Mouse (Mus musculus) heart, postnatal 14 days (tissue): ENCODE data around the gene Syne1. TPM values are rescaled to one million over a fixed set of nuclear protein-coding genes. Genes with fewer than 3 reads are reported as not detected.
A peak's percentile ranks its signal among the peaks of the same experiment; 100 is the strongest.

Experiments
- DNase-seq, 2 experiments: peaks; one replicate each; pipeline ENCODE4 v3.0.0; 2021 to 2022
- intact Hi-C: fragments of 180-260 bp; cut with DNase I; formaldehyde crosslinking; loops from one replicate; pipeline ENCODE4 v1.15.1; 2025
- total RNA-seq, 2 experiments: library from RNA; stranded (reverse); gene quantifications; 2 replicates each; pipeline ENCODE4 v1.2.3; 2021

Gene Syne1
- total RNA-seq, 2 experiments from 2014 or later, result 64.3 to 67.6 TPM

DNA sequence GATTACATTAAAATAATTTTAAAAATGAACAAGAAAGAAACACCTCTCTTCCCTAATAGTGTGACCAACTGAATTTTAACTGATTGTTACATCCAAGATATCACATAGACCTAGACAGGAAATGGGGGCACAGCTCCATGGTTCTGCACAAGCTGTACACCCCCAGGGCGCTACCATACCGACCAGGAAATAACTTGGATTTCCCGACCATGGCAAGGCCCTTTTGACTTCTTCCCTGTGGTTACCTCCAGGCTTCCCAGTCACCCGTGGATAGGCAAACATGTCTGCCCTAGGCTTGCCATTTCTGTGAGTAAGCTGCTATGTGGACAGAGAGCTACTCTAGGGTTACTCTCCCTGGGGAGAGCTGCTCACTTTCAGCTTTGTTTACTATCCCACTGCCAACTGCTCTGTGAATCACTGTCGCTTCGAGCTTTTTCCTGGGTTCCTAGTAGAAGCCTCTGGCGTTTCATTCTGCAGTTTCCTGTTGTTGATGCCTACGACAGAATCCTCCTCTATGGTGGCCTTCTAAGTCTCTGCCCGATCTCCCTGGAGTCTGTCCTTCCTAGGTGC lies 373.8 kb downstream of the Syne1 start:
- DNase-seq, result no peak
- intact Hi-C loops, result no loop called here

DNA sequence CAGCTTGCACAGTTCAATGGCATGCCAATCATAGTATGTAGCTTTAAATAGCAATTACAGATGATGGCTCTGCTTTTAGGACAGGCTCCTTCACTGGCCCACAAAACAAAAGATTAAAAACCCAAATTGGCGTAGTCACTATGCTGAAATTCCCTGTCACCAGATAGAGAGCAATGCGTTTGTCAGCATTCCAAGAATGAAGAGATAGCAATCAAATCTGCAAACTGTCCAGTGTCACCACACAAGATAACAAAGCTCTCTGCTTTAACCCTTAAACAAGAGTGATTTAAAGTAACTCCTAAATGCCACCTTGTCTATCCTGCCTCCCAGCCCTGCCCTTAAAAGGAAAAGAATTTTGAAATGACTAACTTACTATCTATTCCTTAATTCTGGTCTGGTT lies 374.9 kb downstream of the Syne1 start:
- intact Hi-C loops, result no loop called here
- DNase-seq, result no peak

DNA sequence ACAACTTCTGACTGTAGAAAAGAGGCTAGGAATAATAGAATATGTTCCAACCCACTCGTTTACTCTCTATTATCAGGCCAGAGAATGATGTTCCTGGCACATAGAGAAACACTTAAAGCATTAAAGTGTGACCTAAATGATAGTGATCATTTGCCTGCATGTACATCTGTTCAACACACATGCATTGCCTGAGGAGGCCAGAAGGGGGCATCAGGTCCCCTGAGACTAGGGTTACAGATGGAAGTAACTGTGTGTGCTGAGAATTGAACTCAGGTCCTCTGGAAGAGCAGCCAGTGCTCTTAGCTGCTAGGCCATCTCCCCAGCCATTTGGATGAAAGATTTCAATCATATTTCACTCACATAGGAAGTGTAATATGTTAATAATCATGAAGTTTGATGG lies 380.9 kb downstream of the Syne1 start:
- intact Hi-C loops, result no loop called here
- DNase-seq, result no peak

DNA sequence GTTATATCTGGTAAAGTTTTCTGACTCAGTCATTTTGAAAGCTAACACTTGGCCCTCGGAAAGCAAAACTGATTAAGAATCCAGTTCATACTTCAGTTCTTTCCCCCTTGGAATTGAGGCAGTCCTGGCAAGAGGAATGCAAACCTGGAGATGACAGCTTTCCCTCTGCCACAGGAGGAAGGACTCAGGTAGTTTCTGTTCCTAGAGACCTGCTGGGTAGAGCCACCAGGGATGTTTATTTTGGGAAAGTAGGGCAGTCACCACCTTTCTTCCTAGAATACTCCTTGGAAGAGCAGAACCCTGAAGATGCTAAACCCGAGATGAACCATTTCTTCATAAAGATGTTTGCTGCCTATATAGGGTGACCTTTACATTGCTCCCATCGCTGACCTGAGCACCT lies 383.8 kb downstream of the Syne1 start:
- no peak for DNase-seq
- intact Hi-C loops, result loop anchor here (10.0 kb wide), 2 partner anchors 573 to 733 kb away; partner anchors contain the start of genes Armt1 and Rmnd1

DNA sequence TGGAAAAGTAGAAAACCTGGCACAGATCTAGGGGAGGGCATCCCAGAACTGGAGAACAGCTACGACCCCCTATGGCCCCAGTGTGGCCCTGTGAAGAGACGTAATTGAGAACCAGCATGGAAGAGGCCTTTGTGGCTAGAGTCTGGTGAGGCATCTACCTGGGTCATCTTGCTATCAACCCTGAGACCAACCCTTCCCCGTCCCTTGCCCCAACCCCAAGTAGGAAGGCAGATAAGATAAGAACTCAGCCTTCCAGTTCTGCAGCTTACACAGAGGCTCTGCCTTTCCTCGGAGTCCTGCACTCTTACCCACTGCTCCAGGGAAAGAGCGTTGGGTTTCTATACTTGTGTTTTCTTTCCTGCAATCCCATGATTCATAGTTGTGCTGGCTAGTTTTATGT lies 385.8 kb downstream of the Syne1 start:
- DNase-seq, result no peak
- intact Hi-C loops, result loop anchor here (10.0 kb wide), 2 partner anchors 571 to 731 kb away; partner anchors contain the start of genes Armt1 and Rmnd1

DNA sequence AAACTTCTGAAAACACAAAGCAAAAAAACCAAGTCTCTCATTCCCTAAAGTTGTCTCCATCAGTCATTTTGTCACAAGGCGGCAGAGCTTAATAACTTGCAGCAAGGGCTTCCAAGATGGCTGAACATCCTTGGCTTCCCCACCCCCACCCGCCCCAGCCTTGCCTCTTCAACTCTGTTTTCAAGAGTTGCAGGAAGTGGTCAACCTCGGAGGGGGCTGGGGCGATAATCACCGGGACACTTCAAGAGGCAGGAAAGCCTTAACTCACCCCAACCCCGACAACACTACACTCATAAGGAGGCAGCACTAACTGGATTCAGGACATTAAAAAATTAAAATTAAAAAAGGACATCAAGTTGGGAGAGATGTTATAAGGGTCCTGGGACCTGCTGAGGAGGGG lies 387.5 kb downstream of the Syne1 start:
- no peak for DNase-seq
- intact Hi-C loops, result loop anchor here (2.0 to 10.0 kb wide), 3 partner anchors 487 to 729 kb away; partner anchors contain the start of genes Armt1 and Rmnd1

DNA sequence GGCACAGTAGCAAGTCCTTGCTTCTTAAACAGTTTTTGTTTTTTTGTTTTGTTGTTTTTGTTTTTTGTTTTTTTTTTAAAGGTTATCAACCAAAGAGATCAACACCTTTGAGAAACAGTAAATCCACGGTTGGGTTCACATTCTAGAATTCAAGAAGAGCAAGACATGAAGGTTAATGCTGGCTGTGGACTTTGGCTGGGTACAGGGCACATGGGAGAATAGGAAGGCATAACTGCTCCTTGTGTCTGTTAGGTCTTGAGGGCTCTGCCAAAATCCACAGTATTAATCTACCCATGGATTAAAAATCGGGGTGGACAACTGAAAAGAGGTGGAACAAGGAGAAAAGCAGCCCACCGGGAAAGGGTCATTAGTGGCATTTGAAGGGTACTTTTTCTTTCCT lies 388.0 kb downstream of the Syne1 start:
- no peak for DNase-seq
- intact Hi-C loops, result loop anchor here (2.0 to 10.0 kb wide), 3 partner anchors 486 to 728 kb away; partner anchors contain the start of genes Armt1 and Rmnd1

DNA sequence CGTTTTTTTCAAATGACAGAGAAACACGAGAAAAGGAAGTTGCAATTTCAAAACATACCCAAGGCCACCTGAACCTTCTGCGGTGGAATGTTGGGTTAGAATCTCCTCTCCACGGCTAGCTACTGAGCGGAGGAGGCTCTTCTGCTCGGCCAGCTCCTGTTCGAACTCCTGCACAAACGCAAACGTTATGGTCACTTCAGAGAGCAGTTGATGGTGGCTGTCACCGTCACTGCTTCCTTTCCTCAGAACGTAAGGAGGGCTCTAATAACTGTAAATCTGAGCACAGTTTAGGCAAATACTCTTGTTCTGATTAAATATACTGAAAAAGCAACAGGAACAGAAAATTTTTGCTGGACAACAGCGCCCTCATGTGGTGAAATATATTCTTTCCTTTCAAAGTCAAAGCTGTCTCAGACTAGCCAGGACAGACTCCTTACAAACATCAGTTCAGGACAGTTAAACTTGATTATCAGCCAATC lies 389.8 kb downstream of the Syne1 start:
- intact Hi-C loops, result loop anchor here (10.0 kb wide), 2 partner anchors 567 to 727 kb away; partner anchors contain the start of genes Armt1 and Rmnd1
- DNase-seq, result peak; percentile 32 to 69

DNA sequence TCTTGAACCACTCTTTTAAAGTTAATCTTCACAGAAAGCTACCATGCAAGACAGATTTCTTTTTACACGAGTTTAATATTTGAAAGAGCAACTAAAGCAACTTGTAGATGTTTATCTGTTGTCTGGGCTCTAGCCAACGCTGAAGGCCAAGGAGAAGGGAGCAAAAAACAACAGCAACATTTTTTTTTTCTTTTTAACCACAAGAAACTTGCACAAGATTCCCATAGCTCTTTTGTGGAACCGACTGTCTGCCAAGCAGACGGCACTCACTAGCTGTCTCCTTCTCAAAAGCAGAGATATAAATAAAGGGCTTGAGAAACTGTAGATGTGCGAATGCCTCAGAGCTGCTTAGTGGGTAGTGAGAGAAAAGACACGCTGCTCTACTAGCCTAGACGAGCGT lies 391.6 kb downstream of the Syne1 start:
- intact Hi-C loops, result loop anchor here (5.0 to 10.0 kb wide), 3 partner anchors 565 to 752 kb away; partner anchors contain the start of genes Armt1 and Rmnd1
- no peak for DNase-seq

DNA sequence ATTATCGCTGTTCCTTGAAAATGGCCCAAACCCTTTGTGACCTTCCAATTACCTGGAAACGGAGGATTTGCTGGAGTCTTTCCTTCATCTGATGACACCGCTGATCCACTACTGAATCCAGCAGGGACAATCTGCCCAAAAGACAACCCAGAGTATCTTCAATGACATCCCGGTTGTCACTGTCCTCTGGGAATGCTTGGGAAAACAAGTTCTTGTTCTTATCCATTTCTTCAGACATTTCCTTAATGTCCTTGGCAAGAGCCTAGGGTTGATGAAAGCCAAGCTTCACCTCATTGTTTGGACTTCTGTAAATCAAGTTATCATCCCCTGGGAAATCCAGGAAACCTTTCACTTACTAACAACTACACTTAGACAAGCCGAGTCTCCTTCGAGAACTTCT lies 398.2 kb downstream of the Syne1 start:
- DNase-seq, result no peak
- intact Hi-C loops, result no loop called here

DNA sequence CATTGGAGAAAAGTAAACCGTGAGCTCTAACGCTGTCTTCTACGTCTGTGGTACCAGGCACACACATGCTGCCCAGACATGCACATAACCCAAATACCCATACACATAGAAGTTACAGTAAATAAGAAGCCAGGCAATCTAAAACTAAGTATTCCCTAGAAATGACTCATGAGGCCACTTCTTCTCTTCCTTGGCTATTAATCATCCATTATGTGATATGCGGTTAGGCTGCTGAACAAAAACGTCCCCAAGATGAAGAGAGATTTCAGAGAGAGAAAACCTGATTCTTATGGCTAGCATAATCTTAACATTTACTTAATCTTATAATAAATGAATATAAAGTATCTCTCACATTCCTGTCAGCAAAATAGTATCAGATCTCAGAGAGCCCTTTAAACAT lies 409.8 kb downstream of the Syne1 start:
- no peak for DNase-seq
- intact Hi-C loops, result no loop called here

DNA sequence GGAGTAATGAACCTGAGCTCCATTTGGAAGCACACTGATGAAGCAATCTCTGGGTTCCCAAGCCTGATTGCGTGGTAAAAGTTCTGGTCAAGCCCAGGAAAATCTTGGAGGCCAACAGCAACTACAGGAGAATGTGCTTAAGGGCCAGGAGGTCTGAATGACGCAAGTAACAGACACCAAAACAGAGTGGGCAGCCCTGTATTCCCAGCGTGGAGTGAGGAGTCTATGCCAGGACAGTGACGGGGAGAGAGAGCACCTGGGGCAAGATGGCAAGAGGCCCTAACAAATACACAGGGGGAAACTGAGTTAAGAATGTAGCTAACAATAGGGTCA lies 411.4 kb downstream of the Syne1 start:
- intact Hi-C loops, result no loop called here

DNA sequence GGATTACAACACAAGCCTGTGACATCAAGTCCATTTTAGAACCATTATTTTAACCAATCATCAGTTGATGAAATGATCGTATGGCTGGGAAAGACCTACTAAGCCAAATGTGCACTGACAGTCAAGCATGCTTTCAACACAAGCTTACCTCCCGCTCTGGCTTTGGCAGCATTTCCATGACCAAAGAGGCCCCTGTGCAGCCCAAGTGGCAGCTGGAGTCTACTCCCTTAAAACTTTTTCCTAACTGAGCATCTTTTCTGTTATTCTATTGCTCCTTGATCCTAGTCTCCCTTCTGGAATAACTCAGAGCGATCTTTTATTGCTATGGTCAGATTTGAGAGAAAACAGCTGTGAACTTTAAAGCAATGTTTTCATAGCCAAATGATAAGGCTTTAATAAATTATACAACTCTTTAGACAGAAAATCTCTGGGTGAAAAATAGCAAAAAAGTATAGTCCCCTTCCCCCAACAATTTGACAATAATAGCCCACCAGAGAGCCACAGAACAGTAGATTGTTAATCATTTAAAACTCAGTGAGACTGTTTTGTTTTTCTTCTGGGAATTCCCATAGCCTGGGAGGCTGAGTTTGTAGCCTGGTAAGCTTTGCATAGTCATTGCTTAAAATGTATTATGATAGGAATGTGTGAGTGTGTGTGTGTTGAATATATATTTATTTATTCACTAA lies 411.9 kb downstream of the Syne1 start:
- DNase-seq, result no peak
- intact Hi-C loops, result no loop called here

More for the DNA sequence above, 411.4 kb downstream of the Syne1 start:
- DNase-seq, result peak; percentile 11 to 15

DNA sequence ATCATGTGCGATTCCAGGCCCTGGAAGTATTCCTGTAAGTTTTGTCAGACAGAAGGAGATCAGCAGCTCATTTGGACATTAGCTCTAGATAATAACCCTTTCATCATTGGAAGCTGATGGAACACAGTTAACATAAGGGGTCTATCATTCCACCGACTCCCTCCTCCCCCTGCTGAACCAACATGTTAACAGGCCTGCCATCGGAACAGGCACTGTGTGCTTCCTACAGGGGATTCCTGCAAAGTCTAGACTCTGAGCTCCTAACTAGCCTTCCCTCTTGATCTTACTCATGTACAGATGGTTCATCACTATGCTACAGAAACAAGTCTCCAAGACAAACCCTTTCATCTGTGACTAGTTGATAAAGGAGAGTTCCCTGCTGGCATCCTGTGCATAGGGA lies 419.2 kb downstream of the Syne1 start:
- DNase-seq, result no peak
- intact Hi-C loops, result no loop called here

DNA sequence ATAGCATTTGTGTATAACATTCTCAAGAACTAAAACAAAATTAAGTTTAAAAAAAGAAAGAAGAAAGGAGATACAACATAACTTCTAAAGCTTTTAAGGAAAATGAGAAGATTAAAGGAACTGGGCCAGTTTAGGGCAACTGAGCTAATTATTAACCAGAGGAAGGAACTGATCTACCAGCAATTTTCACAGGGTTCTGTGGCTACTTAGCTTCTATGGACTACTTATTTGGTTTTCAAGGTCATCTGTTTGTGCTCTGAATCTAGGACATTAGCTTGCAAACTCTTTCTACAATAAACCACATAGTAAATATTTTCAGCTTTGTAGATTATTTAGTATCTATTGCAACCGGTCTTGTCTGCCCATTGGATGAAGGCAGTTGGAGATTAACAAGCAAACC lies 420.8 kb downstream of the Syne1 start:
- no peak for DNase-seq
- intact Hi-C loops, result no loop called here

DNA sequence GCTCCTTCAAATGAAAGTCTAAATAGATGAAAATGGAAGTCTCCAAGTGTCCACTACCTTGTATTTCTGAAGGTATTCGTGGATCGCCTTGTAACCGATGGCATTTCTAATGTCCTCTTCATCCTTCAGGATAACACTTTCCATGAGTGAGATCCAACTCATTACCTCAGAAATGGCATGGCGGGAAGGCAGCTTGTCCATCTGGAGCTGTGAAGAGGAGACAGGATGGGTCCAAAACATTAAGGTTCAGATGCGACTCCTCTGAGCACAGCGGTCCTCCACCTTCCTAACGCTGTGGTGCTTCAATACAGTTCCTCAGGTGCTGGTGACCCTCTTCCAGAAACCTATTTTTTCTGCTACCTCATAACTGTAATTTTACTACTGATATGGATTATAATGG lies 426.5 kb downstream of the Syne1 start:
- DNase-seq, result no peak
- intact Hi-C loops, result no loop called here

DNA sequence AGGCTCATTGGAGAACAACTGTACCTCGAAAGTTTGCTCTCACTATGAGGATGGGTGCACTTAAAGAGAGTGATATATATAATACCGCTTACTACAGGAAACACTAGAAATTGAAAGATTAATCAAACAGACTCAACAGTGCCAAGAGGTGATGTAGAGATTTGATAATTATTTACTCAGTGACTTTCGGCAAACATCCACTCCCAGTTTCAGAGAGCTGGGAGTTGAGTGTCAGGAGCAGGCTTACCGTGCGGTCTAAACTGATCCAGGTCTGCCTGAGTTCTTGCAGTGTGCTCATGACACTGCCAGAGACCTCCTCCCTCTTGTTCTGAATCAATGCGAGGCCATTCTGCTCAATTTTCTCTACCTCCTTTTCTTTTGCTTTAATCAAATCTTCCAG lies 434.6 kb downstream of the Syne1 start:
- no peak for DNase-seq
- intact Hi-C loops, result loop anchor here (5.0 kb wide), 1 partner anchor 84 kb away; no protein-coding TSS in a partner anchor

DNA sequence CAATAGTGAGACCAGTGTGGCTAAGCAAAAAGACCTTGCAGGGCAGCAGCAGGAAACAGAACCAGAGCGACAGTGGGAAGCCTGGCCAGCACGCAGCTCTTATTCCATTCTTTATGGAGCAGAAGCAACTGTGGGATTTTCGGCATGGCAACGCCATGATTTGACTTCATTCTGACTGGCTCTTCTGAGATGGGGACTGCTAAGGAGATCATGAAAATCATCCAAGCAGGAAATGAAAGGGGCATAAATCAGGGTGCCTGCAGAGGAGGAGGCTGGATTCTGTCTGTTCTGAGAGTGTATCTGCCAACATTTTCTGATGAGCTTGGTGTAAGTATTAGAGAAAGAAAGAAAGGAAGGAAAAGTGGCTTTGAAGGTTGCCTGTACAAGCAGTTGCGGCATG lies 435.1 kb downstream of the Syne1 start:
- no peak for DNase-seq
- intact Hi-C loops, result loop anchor here (5.0 kb wide), 1 partner anchor 84 kb away; no protein-coding TSS in a partner anchor

DNA sequence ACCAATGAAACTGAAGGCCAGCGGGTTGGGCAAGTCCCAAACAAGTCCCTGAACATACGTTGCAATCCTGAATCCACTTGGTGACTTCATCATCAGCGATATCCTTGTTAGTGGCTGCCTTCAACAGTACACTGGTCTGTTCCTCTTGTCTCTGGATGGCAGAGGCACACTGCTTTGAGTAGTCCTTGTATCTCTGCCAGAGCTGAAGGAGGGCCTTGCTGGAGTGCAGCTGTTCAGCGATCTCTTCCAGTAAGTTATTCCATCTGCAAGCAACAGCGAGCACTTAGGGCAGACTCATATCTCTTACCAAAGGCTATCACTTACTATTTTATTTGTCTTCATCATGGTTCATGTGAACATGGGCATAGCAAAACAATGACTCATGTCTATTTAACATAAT lies 440.5 kb downstream of the Syne1 start:
- DNase-seq, result no peak
- intact Hi-C loops, result no loop called here

DNA sequence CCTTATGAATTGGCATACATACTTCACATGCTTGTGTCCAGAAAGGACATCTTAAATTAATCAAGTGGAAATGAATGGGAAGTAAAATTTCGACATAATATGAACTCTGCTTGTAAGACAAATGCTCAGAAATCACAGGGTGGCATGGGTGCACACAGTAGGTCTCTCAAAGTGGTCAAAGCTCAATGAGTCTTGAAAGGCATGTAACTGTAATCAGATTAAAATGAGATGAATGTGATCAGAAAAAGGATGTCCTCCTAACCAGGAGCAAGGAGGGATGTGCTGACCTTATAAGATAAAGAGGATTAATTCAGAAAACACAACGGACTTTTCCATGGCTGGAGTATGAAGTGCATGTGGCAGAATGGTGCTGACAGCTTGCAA lies 453.5 kb downstream of the Syne1 start:
- intact Hi-C loops, result no loop called here
- DNase-seq, result no peak

DNA sequence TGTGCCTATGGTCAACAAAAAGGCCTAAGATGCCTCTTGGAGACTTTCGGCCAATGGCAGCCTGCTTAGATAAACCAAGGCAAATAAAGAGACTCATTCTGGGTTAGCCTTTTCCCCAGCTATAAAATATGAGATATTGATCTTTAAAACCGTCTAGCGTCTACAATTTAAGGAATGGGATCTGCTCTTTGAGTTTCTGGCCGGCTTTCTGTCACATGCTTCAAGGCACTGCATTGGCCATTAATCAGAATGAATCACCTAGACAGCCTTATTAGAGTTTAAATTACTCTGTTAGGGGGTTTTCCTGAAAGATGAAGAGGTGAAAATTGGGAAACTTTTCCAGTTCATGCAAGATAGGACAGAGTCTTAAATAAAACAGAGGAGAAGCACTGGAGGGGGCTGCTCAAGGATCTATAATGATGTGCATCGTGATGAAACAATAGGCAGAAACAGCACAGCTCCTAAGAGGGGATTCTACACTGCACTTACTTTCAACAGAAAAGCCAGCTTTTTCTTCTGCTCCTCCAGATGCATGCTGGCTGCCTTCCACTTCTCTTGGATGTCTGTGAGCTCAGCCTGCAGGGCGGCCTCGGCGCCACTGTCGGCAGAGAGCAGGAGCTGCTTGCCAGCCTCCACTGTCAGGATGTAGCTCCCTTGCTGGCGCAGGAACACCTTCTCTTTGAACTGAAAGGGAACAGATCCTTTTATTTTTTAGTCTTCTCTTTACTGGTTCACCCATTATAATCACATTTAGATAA lies 454.1 kb downstream of the Syne1 start:
- intact Hi-C loops, result no loop called here
- peak; percentile 58 to 66 for DNase-seq
